Mouse (Mus musculus): ENCODE data around the gene Dnajc5g. TPM values are rescaled to one million over a fixed set of nuclear protein-coding genes. Genes with fewer than 3 reads are reported as not detected.
A peak's percentile ranks its signal among the peaks of the same experiment; 100 is the strongest.

Dnajc5g gene
- polyA plus RNA-seq, 1 experiment = not detected

GRCm38 (mm10) chr5:31092231-31092975, 13.7 kb upstream of the Dnajc5g start:
- DNase-seq (ENCODE audit: low read depth in 1 of 2, low spot score in 2 of 2) = peak in 1 of 2 experiments; percentile 3
- Histone ChIP-seq H3K4me3 (ENCODE audit: extremely low read depth, insufficient read depth, insufficient read length) (peak overlapping the region; percentile 32; the same call in 1 of the 2 replicates), H3K4me1 (ENCODE audit: control insufficient read depth, insufficient read depth, insufficient read length) (peaks cover 22% of the 10 kb centered on the region), H3K27me3 (ENCODE audit: control insufficient read depth, insufficient read depth, low read length) (peaks cover 29% of the 10 kb centered on the region), H3K36me3 (ENCODE audit: control insufficient read depth, insufficient read depth, low read length) (no peaks in the 10 kb centered on the region), H3K27ac (ENCODE audit: insufficient read depth, low read length) (no peak overlapping the region)
- 10% methylated on average over 47 of the region's 53 CpGs for WGBS
- no peak for TF ChIP-seq POLR2A (IDR thresholded peaks at IDR 0.05; ENCODE audit: low read depth, low read length)
- TF ChIP-seq CTCF (IDR thresholded peaks at IDR 0.05; ENCODE audit: extremely low read depth, insufficient read depth, insufficient read length, insufficient replicate concordance) = no peak

- WGBS = 3% methylated on average over 48 of the region's 54 CpGs
- H3K27me3 ChIP-seq (ENCODE audit: control insufficient read depth, insufficient read depth, low read length) = peaks cover 30% of the 10 kb centered on the region
- H3K4me1 ChIP-seq (ENCODE audit: control insufficient read depth, insufficient read depth, insufficient read length) = peaks cover 22% of the 10 kb centered on the region
- TF ChIP-seq CTCF (IDR thresholded peaks at IDR 0.05; ENCODE audit: extremely low read depth, insufficient read depth, insufficient read length, insufficient replicate concordance) = no peak
- no peak for TF ChIP-seq POLR2A (IDR thresholded peaks at IDR 0.05; ENCODE audit: low read depth, low read length)
- DNase-seq (ENCODE audit: low read depth in 1 of 2, low spot score in 2 of 2) = peak in 1 of 2 experiments; percentile 31
- H3K36me3 ChIP-seq (ENCODE audit: control insufficient read depth, insufficient read depth, low read length) = no peaks in the 10 kb centered on the region
- peak overlapping the region; percentile 32; the same call in 1 of the 2 replicates for H3K4me3 ChIP-seq (ENCODE audit: extremely low read depth, insufficient read depth, insufficient read length)
- H3K27ac ChIP-seq (ENCODE audit: insufficient read depth, low read length) = no peak overlapping the region
These were observed 12.7 kb upstream of the Dnajc5g start for GRCm38 (mm10) chr5:31093151-31094041.

- Histone ChIP-seq H3K4me1 (ENCODE audit: control insufficient read depth, insufficient read depth, insufficient read length) (peaks cover 22% of the 10 kb centered on the region), H3K4me3 (ENCODE audit: extremely low read depth, insufficient read depth, insufficient read length) (peak overlapping the region; percentile 45), H3K27me3 (ENCODE audit: control insufficient read depth, insufficient read depth, low read length) (peaks cover 30% of the 10 kb centered on the region), H3K36me3 (ENCODE audit: control insufficient read depth, insufficient read depth, low read length) (no peaks in the 10 kb centered on the region), H3K27ac (ENCODE audit: insufficient read depth, low read length) (no peak overlapping the region)
- WGBS = 5% methylated on average over 29 of the region's 29 CpGs
- DNase-seq (ENCODE audit: low read depth in 1 of 2, low spot score in 2 of 2) = no peak
- TF ChIP-seq POLR2A (IDR thresholded peaks at IDR 0.05; ENCODE audit: low read depth, low read length) = no peak
- TF ChIP-seq CTCF (IDR thresholded peaks at IDR 0.05; ENCODE audit: extremely low read depth, insufficient read depth, insufficient read length, insufficient replicate concordance) = no peak
These were observed 11.8 kb upstream of the Dnajc5g start for GRCm38 (mm10) chr5:31094100-31094798.

GRCm38 (mm10) chr5:31094799-31095691, 11.0 kb upstream of the Dnajc5g start:
- Histone ChIP-seq H3K27ac (ENCODE audit: insufficient read depth, low read length) (no peak overlapping the region), H3K27me3 (ENCODE audit: control insufficient read depth, insufficient read depth, low read length) (peaks cover 32% of the 10 kb centered on the region), H3K4me3 (ENCODE audit: extremely low read depth, insufficient read depth, insufficient read length) (peak overlapping the region; percentile 45), H3K4me1 (ENCODE audit: control insufficient read depth, insufficient read depth, insufficient read length) (peaks cover 22% of the 10 kb centered on the region), H3K36me3 (ENCODE audit: control insufficient read depth, insufficient read depth, low read length) (no peaks in the 10 kb centered on the region)
- DNase-seq (ENCODE audit: low read depth in 1 of 2, low spot score in 2 of 2) = peak; percentile 65
- 1% methylated on average over 59 of the region's 59 CpGs for WGBS
- no peak for TF ChIP-seq CTCF (IDR thresholded peaks at IDR 0.05; ENCODE audit: extremely low read depth, insufficient read depth, insufficient read length, insufficient replicate concordance)
- no peak for TF ChIP-seq POLR2A (IDR thresholded peaks at IDR 0.05; ENCODE audit: low read depth, low read length)

- H3K4me1 ChIP-seq (ENCODE audit: control insufficient read depth, insufficient read depth, insufficient read length) = peaks cover 22% of the 10 kb centered on the region
- peaks cover 32% of the 10 kb centered on the region for H3K27me3 ChIP-seq (ENCODE audit: control insufficient read depth, insufficient read depth, low read length)
- 41% methylated on average over 11 of the region's 11 CpGs for WGBS
- no peak for DNase-seq (ENCODE audit: low read depth in 1 of 2, low spot score in 2 of 2)
- TF ChIP-seq POLR2A (IDR thresholded peaks at IDR 0.05; ENCODE audit: low read depth, low read length) (no peak), CTCF (IDR thresholded peaks at IDR 0.05; ENCODE audit: extremely low read depth, insufficient read depth, insufficient read length, insufficient replicate concordance) (no peak)
- peak overlapping the region; percentile 45; the same call in 1 of the 2 replicates for H3K4me3 ChIP-seq (ENCODE audit: extremely low read depth, insufficient read depth, insufficient read length)
- H3K27ac ChIP-seq (ENCODE audit: insufficient read depth, low read length) = no peak overlapping the region
- H3K36me3 ChIP-seq (ENCODE audit: control insufficient read depth, insufficient read depth, low read length) = no peaks in the 10 kb centered on the region
These were observed 10.2 kb upstream of the Dnajc5g start for GRCm38 (mm10) chr5:31095711-31096480.
